Mouse (Mus musculus): ENCODE measurements around the gene Pus1.

Gene Pus1

GRCm38 (mm10) chr5:110770448-110771158 lies 9.9 kb downstream of the Pus1 start, which contains the start of gene Ep400:
Ep400 (minus strand) TSS chr5:110770717.
- peaks cover 2% of the 10 kb centered on the region for H3K36me3 ChIP-seq (ENCODE audit: control insufficient read depth, insufficient read depth, low read length, poor library complexity, severe bottlenecking)
- DNase-seq (ENCODE audit: low read depth, low spot score), result peak; percentile 100
- H3K27me3 ChIP-seq (ENCODE audit: control insufficient read depth, insufficient read depth, low read length, poor library complexity, severe bottlenecking), result no peaks in the 10 kb centered on the region

- Histone ChIP-seq H3K36me3 (ENCODE audit: control insufficient read depth, insufficient read depth, low read length, poor library complexity, severe bottlenecking) (no peaks in the 10 kb centered on the region; the same call in none of the 2 replicates), H3K27me3 (ENCODE audit: control insufficient read depth, insufficient read depth, low read length, poor library complexity, severe bottlenecking) (no peaks in the 10 kb centered on the region)
- no peak for DNase-seq (ENCODE audit: low read depth, low spot score)
Measured at GRCm38 (mm10) chr5:110770031-110770445, 10.4 kb downstream of the Pus1 start.

- Histone ChIP-seq H3K36me3 (ENCODE audit: control insufficient read depth, insufficient read depth, low read length, poor library complexity, severe bottlenecking) (no peaks in the 10 kb centered on the region; the same call in 1 of the 2 replicates), H3K27me3 (ENCODE audit: control insufficient read depth, insufficient read depth, low read length, poor library complexity, severe bottlenecking) (no peaks in the 10 kb centered on the region)
- DNase-seq (ENCODE audit: low read depth, low spot score), result no peak
Measured at GRCm38 (mm10) chr5:110769272-110769671, 11.2 kb downstream of the Pus1 start.

GRCm38 (mm10) chr5:110763890-110764289 lies 16.6 kb downstream of the Pus1 start:
- H3K36me3 ChIP-seq (ENCODE audit: control insufficient read depth, insufficient read depth, low read length, poor library complexity, severe bottlenecking), result no peaks in the 10 kb centered on the region
- DNase-seq (ENCODE audit: low read depth, low spot score), result no peak
- no peaks in the 10 kb centered on the region for H3K27me3 ChIP-seq (ENCODE audit: control insufficient read depth, insufficient read depth, low read length, poor library complexity, severe bottlenecking)

- Histone ChIP-seq H3K36me3 (ENCODE audit: control insufficient read depth, insufficient read depth, low read length, poor library complexity, severe bottlenecking) (0 out of 2 replicates have a peak, but pooled peaks cover 2% of the 10 kb centered on the region), H3K27me3 (ENCODE audit: control insufficient read depth, insufficient read depth, low read length, poor library complexity, severe bottlenecking) (no peaks in the 10 kb centered on the region)
- DNase-seq (ENCODE audit: low read depth, low spot score), result no peak
Measured at GRCm38 (mm10) chr5:110745021-110745420, 35.4 kb downstream of the Pus1 start.

GRCm38 (mm10) chr5:110739496-110740275 lies 40.8 kb downstream of the Pus1 start:
- no peak for DNase-seq (ENCODE audit: low read depth, low spot score)
- H3K27me3 ChIP-seq (ENCODE audit: control insufficient read depth, insufficient read depth, low read length, poor library complexity, severe bottlenecking), result no peaks in the 10 kb centered on the region
- peaks cover 17% of the 10 kb centered on the region; the same call in 1 of the 2 replicates for H3K36me3 ChIP-seq (ENCODE audit: control insufficient read depth, insufficient read depth, low read length, poor library complexity, severe bottlenecking)

- peaks cover 16% of the 10 kb centered on the region for H3K36me3 ChIP-seq (ENCODE audit: control insufficient read depth, insufficient read depth, low read length, poor library complexity, severe bottlenecking)
- no peak for DNase-seq (ENCODE audit: low read depth, low spot score)
- H3K27me3 ChIP-seq (ENCODE audit: control insufficient read depth, insufficient read depth, low read length, poor library complexity, severe bottlenecking), result no peaks in the 10 kb centered on the region
Measured at GRCm38 (mm10) chr5:110735606-110736005, 44.9 kb downstream of the Pus1 start.

- DNase-seq (ENCODE audit: low read depth, low spot score), result no peak
- Histone ChIP-seq H3K36me3 (ENCODE audit: control insufficient read depth, insufficient read depth, low read length, poor library complexity, severe bottlenecking) (peaks cover 15% of the 10 kb centered on the region), H3K27me3 (ENCODE audit: control insufficient read depth, insufficient read depth, low read length, poor library complexity, severe bottlenecking) (no peaks in the 10 kb centered on the region)
Measured at GRCm38 (mm10) chr5:110733231-110733823, 47.1 kb downstream of the Pus1 start.

GRCm38 (mm10) chr5:110731227-110731626 lies 49.2 kb downstream of the Pus1 start:
- Histone ChIP-seq H3K36me3 (ENCODE audit: control insufficient read depth, insufficient read depth, low read length, poor library complexity, severe bottlenecking) (peaks cover 14% of the 10 kb centered on the region), H3K27me3 (ENCODE audit: control insufficient read depth, insufficient read depth, low read length, poor library complexity, severe bottlenecking) (no peaks in the 10 kb centered on the region)
- no peak for DNase-seq (ENCODE audit: low read depth, low spot score)

- H3K36me3 ChIP-seq (ENCODE audit: control insufficient read depth, insufficient read depth, low read length, poor library complexity, severe bottlenecking), result peaks cover 17% of the 10 kb centered on the region
- no peak for DNase-seq (ENCODE audit: low read depth, low spot score)
- no peaks in the 10 kb centered on the region for H3K27me3 ChIP-seq (ENCODE audit: control insufficient read depth, insufficient read depth, low read length, poor library complexity, severe bottlenecking)
Measured at GRCm38 (mm10) chr5:110727850-110728249, 52.6 kb downstream of the Pus1 start.
